Mouse (Mus musculus): ENCODE measurements around the gene Taf3. TPM values are rescaled to one million over a fixed set of nuclear protein-coding genes. Genes with fewer than 3 reads are reported as not detected.

The Taf3 gene
- polyA plus RNA-seq, 2 experiments from 2014 or later: 16.5 to 17.0 TPM

DNA sequence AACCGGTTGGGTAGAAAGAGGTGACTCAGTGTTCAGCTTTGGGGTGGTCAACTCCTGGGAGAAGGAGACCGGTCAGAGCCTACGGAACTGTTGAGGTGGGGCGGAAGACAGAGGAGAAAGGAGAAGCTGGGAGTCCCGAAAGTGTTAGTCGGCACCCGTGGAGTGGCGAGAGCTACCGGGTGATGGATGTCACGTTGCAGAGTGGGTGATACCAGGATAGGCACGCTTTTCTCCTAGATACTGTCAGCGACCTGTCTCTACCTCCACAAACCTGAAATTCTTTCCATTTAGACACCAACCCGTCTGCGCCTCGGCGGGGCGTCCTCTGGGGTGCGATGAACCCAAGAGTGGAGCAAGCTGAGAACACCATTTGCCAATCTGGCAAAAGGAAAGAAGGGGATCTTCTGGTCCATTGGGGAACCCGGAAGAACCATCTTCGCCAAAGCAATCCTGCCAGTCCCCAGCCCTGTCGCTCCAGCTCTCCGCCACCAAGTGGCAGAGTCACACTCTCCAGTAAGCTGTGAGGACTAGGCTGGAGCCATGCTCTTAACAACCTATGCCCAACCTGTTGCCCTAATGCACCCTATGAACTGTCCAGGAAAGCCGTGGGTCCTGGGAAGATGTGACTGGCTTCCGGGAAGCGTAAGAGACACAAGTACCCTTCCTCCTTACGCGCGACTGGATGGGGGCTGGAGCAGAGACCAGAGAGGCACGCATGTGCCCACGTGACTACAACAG, 159.3 kb downstream of the Taf3 start, which contains the start of gene 9230102O04Rik:
Gene 9230102O04Rik (minus strand): TSS at position 628 of the 738 bp plus-strand sequence.
- ATAC-seq: peak; percentile 68

- ATAC-seq: no peak
Measured at GRCm38 (mm10) chr2:9887636-9888035, 160.8 kb downstream of the Taf3 start.

- ATAC-seq: no peak
Measured at GRCm38 (mm10) chr2:9886921-9887610, 161.3 kb downstream of the Taf3 start.

- no peak for ATAC-seq
Measured at GRCm38 (mm10) chr2:9886031-9886430, 162.4 kb downstream of the Taf3 start.

- no peak for ATAC-seq
Measured at GRCm38 (mm10) chr2:9885217-9885770, 163.1 kb downstream of the Taf3 start.

GRCm38 (mm10) chr2:9884533-9885216, 163.7 kb downstream of the Taf3 start:
- ATAC-seq: no peak

DNA sequence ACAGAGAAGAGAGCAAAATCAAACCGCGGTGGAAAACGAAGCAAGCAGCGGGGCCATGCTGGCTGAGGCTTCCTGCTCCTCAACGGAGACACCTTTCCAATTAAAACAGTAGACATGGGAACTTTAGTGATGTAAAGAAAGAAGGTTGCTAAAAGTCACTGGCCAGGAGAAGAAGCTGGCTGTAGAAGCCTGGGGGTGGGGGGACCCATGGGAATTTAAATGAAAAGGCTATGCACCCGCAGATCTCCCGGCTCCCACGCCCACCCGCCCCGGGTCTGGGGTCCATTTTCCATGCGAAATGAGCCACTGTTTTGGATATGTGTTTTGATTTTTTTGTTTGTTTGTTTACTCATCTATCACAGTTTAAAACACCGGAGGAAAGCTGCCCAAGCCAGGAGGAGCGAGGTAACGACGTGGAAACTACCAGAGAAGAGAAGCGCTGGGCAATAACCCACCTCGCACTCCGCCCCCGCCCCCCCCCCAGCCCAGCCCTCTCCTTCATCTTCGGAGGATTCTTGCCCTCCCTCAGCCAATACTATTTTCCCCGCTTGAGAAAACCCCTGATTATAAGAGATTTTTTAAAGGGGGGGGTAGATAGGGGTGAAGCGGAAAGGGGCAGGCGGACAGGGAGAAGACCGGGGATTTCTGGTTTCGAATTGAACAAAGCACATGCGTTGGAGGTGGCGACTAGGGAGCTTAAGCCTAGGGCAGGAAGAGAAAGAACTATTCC, 164.4 kb downstream of the Taf3 start:
- peak; percentile 18 for ATAC-seq

DNA sequence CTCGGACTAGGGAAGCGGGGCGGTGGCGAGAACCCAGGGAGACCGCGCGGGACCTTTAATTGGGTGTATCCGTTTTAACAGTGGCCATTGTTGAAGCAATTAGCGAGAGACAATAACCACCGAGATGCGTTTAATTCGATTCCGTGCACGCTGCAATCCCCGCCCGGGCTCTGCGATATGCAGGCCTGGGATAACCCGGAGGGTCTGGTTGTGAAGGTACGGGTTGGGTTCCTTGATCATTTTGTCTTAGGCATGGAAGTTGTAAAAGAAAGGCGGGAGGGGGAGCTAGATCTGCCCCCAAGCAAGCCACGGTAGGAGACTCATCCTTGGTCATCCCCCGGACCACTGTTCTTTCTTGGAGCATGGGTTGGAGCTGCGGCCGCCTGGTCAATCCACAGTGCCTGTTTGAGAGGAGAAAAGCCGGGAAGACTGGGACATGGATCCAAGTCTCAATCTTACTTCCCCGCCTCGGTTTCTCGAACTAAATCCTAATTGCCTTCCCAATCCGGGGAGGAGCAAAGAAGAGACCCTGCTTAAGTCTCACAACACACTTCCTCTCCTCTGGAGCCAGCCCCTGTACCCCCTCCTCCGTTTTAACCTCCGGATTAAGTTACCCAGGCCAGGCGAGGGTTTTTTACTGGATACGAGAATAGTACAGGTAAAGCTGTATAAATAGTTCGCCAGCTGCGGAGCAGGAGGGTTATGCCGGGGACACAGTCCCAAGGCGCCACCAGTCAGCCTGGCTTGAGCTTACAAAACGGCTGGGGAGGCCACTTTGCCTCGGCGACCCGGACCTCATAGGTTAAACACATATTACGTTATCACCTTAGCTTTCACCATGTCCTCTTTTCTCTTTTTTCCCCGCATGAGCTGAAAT, 165.2 kb downstream of the Taf3 start:
- ATAC-seq: no peak

GRCm38 (mm10) chr2:9882371-9882925, 165.9 kb downstream of the Taf3 start:
- no peak for ATAC-seq

- no peak for ATAC-seq
Measured at GRCm38 (mm10) chr2:9881611-9882023, 166.8 kb downstream of the Taf3 start.

- ATAC-seq: no peak
Measured at GRCm38 (mm10) chr2:9881051-9881591, 167.3 kb downstream of the Taf3 start, which contains the start of gene 4930412O13Rik. Gene 4930412O13Rik, plus strand, starts transcription at chr2:9881252.

GRCm38 (mm10) chr2:9880271-9880670, 168.1 kb downstream of the Taf3 start:
- no peak for ATAC-seq

DNA sequence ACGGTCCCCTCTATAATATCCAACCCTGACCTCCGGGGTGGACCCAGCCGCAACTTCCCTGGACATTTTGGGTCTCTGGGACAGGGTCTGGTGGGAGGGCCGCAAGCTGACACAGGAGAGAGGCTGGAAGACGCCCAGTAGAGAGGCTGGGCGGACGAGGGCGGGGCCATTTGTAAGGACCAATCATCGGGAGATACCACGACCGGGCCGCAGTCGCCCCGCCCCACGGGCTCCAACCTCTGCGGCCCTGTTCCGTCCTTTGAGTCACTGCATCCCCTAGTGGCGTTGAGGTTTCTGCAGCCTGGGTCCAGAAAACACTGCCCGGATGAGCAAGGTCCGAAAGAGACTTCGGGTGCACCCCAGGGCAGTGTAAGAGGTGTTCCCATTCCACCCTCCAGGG, 168.9 kb downstream of the Taf3 start:
- ATAC-seq: peak; percentile 57

DNA sequence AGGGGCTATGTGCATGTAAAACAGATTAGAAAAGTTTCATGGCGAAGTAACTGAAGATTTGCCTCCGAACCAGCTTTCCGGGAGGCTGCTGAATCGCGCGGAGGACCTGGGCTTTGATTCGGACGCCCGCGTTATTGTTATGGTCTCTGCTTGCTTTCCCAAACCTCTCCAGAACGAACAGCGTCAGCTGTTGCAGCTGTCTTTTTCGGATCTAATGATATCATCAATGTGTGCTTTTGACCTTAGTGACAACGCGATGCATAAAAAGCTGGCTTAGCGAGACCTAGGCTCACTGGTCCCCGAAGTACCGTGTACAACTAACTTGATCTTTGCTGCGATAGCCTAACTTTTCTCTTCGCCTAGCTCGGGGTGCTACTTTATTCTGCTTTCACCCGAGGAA, 169.3 kb downstream of the Taf3 start:
- peak; percentile 13 for ATAC-seq

DNA sequence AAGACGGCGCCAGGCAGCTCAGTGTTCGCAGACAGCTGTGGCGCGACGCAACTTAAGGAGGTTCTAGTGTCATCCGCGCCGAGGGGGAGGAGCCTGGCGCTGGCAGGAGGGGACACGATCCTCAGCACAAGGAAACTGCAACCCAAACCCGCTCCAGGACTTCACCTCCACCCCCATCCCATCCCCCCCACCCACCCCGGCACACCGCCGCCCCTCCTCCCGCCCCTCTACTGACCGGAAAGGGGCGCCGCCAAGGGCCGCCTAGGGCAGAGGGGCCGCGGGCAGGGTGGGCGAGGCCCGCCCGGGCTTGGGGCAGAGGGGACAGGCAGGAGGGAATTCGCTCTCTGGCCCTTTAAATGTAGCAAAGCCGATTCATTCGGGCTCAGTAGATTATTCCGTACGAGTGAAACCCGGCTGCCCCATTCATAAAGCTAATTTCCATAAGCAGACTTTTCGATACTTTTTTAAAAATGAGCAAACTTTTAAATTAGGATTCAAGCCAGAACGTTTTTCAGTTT, 169.8 kb downstream of the Taf3 start:
- ATAC-seq: peak; percentile 36

GRCm38 (mm10) chr2:9877966-9878563, 170.3 kb downstream of the Taf3 start:
- ATAC-seq: peak; percentile 9

DNA sequence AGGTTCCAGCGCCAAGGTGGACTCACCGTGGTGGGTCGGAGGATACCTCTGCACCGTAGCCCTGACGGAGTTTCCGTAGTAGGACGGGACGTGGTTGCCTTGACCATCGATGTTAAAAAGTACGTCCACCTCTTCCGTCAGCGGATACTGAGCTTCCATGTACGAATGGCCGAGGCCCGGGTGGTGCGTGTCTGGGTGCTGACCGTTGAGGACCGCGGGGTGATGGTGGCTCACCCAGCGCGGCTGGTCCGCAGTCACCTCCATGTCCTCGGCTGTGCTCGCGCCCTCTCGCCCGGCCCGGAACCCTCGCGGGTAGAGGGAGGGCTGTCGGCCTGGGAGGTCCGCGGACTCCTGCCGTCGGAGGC, 171.1 kb downstream of the Taf3 start:
- ATAC-seq: no peak

GRCm38 (mm10) chr2:9876621-9877325, 171.6 kb downstream of the Taf3 start:
- no peak for ATAC-seq

- peak; percentile 42 for ATAC-seq
Measured at GRCm38 (mm10) chr2:9875676-9876357, 172.6 kb downstream of the Taf3 start.
